Mouse (Mus musculus): ENCODE data around the gene Zbtb20. TPM values are rescaled to one million over a fixed set of nuclear protein-coding genes. Genes with fewer than 3 reads are reported as not detected.
A peak's percentile ranks its signal among the peaks of the same experiment; 100 is the strongest.

Zbtb20 gene
- polyA plus RNA-seq, 1 experiment from 2014 or later, result 47.6 TPM

DNA sequence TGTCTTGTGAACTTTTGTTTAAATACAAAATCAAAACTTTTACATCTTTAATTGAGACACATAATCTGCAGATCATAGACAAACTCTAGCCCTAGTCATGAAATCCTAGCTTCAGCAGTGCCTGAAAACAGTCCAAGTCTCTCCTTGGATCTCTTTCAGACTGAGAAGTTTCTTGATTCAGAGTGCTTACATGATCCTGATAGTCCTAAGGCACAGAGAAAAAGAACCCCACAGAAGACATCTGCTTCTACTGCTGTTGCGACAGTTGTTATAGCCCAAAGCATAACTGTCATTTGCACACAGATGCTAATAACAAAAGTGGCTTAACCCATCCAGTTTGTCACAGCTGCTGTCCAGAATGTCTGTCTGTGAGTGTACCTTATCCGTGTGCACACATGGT is 749.6 kb downstream of the Zbtb20 start:
- Histone ChIP-seq H3K4me3 (no peak overlapping the region), H3K9ac (no peak overlapping the region), H3K4me2 (no peak overlapping the region), H3K36me3 (no peaks in the 10 kb centered on the region), H3K9me3 (replicated peaks) (no peaks in the 10 kb centered on the region), H3K4me1 (replicated peaks) (peaks cover 10% of the 10 kb centered on the region; the same call in 1 of the 2 replicates), H3K27ac (0 out of 2 replicates have a peak overlapping the region, but pooled peaks have one; percentile 38), H3K27me3 (no peaks in the 10 kb centered on the region)
- 54% methylated on average over 2 of the region's 2 CpGs for WGBS
- no peak for ATAC-seq (replicated peaks; ENCODE audit: insufficient number of reproducible peaks, insufficient read depth, low FRiP score, low read depth)

- ATAC-seq (replicated peaks; ENCODE audit: insufficient number of reproducible peaks, insufficient read depth, low FRiP score, low read depth), result no peak
- Histone ChIP-seq H3K9me3 (replicated peaks) (no peaks in the 10 kb centered on the region), H3K36me3 (no peaks in the 10 kb centered on the region), H3K9ac (no peak overlapping the region), H3K27ac (0 out of 2 replicates have a peak overlapping the region, but pooled peaks have one; percentile 38), H3K4me3 (no peak overlapping the region), H3K27me3 (no peaks in the 10 kb centered on the region), H3K4me1 (replicated peaks) (peaks cover 9% of the 10 kb centered on the region; the same call in 1 of the 2 replicates), H3K4me2 (no peak overlapping the region)
- 85% methylated on average over 5 of the region's 5 CpGs for WGBS
These were observed 750.3 kb downstream of the Zbtb20 start for GRCm38 (mm10) chr16:43625956-43626355.

DNA sequence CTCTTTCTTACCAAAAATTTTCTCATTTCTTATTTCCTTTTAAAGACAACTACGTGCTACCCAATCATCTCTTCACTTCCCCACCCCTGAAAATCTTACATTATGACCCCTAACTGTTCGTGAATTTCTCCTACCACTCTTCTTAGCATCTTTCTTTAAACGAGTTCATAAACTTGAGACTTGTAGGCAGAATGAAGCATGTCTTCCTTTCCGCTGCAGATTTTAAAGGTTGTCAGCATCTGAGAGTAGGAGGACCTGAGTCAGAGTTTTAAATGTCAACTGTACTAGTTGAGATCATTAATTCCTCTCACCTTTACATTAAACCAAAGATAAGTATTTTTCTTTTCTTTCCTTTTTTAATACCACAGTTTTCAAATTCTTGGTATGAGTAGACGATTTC is 753.0 kb downstream of the Zbtb20 start:
- H3K9ac ChIP-seq, result no peak overlapping the region
- 79% methylated on average over 5 of the region's 5 CpGs for WGBS
- no peaks in the 10 kb centered on the region for H3K27me3 ChIP-seq
- H3K9me3 ChIP-seq (replicated peaks), result no peaks in the 10 kb centered on the region
- peaks cover 14% of the 10 kb centered on the region for H3K4me1 ChIP-seq (replicated peaks)
- H3K36me3 ChIP-seq, result no peaks in the 10 kb centered on the region
- H3K27ac ChIP-seq, result no peak overlapping the region
- no peak overlapping the region for H3K4me3 ChIP-seq
- no peak for ATAC-seq (replicated peaks; ENCODE audit: insufficient number of reproducible peaks, insufficient read depth, low FRiP score, low read depth)
- no peak overlapping the region for H3K4me2 ChIP-seq

DNA sequence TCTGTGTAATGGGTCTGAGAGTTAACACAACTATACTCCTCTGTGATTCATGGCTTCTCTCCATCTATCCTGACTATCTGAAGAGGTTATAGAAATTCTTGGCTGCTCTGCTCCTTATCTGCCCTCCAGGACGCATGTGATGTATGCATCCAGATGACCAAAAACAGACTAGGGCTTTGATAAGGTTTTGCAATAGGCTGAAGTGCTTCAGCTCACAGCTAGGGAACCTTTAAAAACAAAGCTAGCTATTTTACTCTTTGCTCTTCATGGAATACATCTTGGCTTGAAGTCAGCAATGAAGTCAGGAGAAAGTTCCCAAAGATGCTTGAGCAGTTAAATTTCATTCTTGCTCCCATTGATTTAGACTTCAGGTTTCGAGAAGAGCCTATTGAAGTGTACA is 756.1 kb downstream of the Zbtb20 start:
- Histone ChIP-seq H3K9me3 (replicated peaks) (no peaks in the 10 kb centered on the region), H3K9ac (no peak overlapping the region), H3K4me3 (no peak overlapping the region), H3K27me3 (no peaks in the 10 kb centered on the region), H3K4me2 (no peak overlapping the region), H3K27ac (no peak overlapping the region), H3K36me3 (no peaks in the 10 kb centered on the region), H3K4me1 (replicated peaks) (peaks cover 7% of the 10 kb centered on the region)
- WGBS, result 44% methylated on average over 2 of the region's 2 CpGs
- no peak for ATAC-seq (replicated peaks; ENCODE audit: insufficient number of reproducible peaks, insufficient read depth, low FRiP score, low read depth)

DNA sequence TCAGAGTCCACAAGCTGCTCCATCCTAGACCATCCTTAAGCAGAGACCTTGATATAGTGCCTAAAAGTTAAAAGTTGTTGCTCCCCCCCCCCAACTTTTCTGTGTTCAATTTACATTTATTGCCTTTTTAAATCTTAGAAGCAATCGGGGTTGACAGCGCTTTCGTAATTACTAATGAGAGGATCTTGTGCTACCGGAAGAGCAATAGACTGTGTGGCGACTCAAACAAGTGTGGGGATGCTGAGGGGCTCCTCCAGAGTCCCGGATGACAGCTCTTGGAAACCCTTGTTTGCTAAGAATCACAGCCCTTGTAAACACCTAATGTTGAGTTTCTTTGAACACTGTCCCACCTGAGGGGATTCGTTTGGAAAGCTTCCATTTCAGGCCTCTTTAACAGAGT is 758.4 kb downstream of the Zbtb20 start:
- Histone ChIP-seq H3K9me3 (replicated peaks) (no peaks in the 10 kb centered on the region), H3K4me2 (no peak overlapping the region), H3K4me3 (no peak overlapping the region), H3K36me3 (no peaks in the 10 kb centered on the region), H3K4me1 (replicated peaks) (peaks cover 7% of the 10 kb centered on the region), H3K9ac (no peak overlapping the region), H3K27me3 (no peaks in the 10 kb centered on the region), H3K27ac (no peak overlapping the region)
- ATAC-seq (replicated peaks; ENCODE audit: insufficient number of reproducible peaks, insufficient read depth, low FRiP score, low read depth), result no peak
- 91% methylated on average over 7 of the region's 7 CpGs for WGBS

- no peaks in the 10 kb centered on the region; the same call in 1 of the 2 replicates for H3K4me1 ChIP-seq (replicated peaks)
These were observed 761.6 kb downstream of the Zbtb20 start for GRCm38 (mm10) chr16:43637241-43637640.

DNA sequence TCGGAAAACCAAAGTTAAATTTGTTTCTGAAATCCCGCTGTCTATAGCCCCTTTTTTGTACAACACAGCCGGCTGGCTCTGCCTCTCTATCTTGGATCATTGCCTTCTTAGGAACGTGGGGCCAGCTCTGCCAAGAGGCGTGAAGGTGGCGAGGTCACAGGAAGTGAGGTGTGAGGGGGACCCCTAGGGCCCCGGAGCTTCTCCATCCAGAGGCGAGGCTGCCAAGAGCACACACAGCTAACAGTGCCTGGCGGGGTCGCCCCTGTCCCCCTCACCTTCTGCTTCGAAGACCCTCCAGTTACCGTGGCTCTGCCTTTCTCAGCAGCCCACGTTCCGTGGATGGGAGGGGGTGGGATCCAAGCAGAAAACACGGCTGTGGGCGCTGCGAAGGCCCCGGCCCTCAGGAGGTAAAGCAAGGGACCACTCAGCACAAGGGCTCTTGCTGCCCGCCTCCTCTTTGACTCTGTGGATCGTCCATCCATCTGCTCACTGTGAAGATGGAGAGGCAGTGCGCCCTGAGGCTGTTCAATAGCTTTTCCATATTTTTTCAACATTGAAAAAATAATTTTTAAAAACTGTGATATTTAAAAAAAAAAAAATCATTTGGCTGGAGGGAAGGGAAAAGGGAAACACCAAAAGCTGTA is 762.8 kb downstream of the Zbtb20 start:
- WGBS, result 60% methylated on average over 21 of the region's 21 CpGs

More at GRCm38 (mm10) chr16:43637241-43637640, 761.6 kb downstream of the Zbtb20 start:
- WGBS, result 88% methylated on average over 8 of the region's 8 CpGs
- no peak overlapping the region for H3K4me3 ChIP-seq
- H3K27me3 ChIP-seq, result no peaks in the 10 kb centered on the region
- no peak overlapping the region for H3K27ac ChIP-seq
- ATAC-seq (replicated peaks; ENCODE audit: insufficient number of reproducible peaks, insufficient read depth, low FRiP score, low read depth), result no peak
- H3K9me3 ChIP-seq (replicated peaks), result no peaks in the 10 kb centered on the region
- H3K9ac ChIP-seq, result no peak overlapping the region
- H3K36me3 ChIP-seq, result no peaks in the 10 kb centered on the region
- H3K4me2 ChIP-seq, result no peak overlapping the region

GRCm38 (mm10) chr16:43641230-43641629 is 765.5 kb downstream of the Zbtb20 start:
- Histone ChIP-seq H3K4me3 (no peak overlapping the region), H3K27me3 (no peaks in the 10 kb centered on the region), H3K4me2 (no peak overlapping the region), H3K9ac (no peak overlapping the region), H3K27ac (no peak overlapping the region), H3K36me3 (no peaks in the 10 kb centered on the region), H3K4me1 (replicated peaks) (no peaks in the 10 kb centered on the region; the same call in none of the 2 replicates), H3K9me3 (replicated peaks) (no peaks in the 10 kb centered on the region)
- ATAC-seq (replicated peaks; ENCODE audit: insufficient number of reproducible peaks, insufficient read depth, low FRiP score, low read depth), result no peak
- WGBS, result 59% methylated on average over 8 of the region's 8 CpGs

More for the DNA sequence above, 762.8 kb downstream of the Zbtb20 start:
- H3K9ac ChIP-seq, result no peak overlapping the region
- no peak overlapping the region for H3K4me3 ChIP-seq
- no peak overlapping the region for H3K27ac ChIP-seq
- no peaks in the 10 kb centered on the region for H3K36me3 ChIP-seq
- H3K9me3 ChIP-seq (replicated peaks), result no peaks in the 10 kb centered on the region
- ATAC-seq (replicated peaks; ENCODE audit: insufficient number of reproducible peaks, insufficient read depth, low FRiP score, low read depth), result no peak
- no peaks in the 10 kb centered on the region; the same call in 1 of the 2 replicates for H3K4me1 ChIP-seq (replicated peaks)
- no peaks in the 10 kb centered on the region for H3K27me3 ChIP-seq
- H3K4me2 ChIP-seq, result peak overlapping the region; percentile 9; the same call in 1 of the 2 replicates

DNA sequence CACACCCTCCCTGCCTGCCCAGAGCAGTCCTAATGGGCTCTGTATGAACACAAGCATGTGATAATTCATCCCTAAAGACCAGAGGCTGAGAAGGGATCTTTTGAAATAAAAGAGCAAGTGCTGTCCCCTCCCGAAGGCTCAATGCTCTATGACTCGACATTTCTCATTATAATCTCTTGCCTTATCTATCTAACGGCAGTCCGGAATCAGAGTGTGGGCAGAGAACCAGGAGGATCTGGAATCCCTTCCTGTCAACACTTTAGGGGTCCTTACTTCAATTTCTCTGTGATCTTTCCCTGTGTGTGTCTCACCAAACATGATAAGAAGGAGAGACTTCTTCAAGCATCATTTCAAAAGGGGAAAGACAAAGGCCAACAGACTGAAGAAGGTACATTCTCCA is 770.2 kb downstream of the Zbtb20 start:
- Histone ChIP-seq H3K27me3 (no peaks in the 10 kb centered on the region), H3K4me1 (replicated peaks) (no peaks in the 10 kb centered on the region; the same call in 1 of the 2 replicates), H3K36me3 (no peaks in the 10 kb centered on the region), H3K4me2 (no peak overlapping the region), H3K9ac (no peak overlapping the region), H3K9me3 (replicated peaks) (no peaks in the 10 kb centered on the region), H3K4me3 (no peak overlapping the region), H3K27ac (no peak overlapping the region)
- no peak for ATAC-seq (replicated peaks; ENCODE audit: insufficient number of reproducible peaks, insufficient read depth, low FRiP score, low read depth)
- 16% methylated on average over 4 of the region's 4 CpGs for WGBS

- Histone ChIP-seq H3K4me1 (replicated peaks) (no peaks in the 10 kb centered on the region; the same call in 1 of the 2 replicates), H3K27ac (no peak overlapping the region), H3K4me3 (no peak overlapping the region), H3K27me3 (no peaks in the 10 kb centered on the region), H3K4me2 (no peak overlapping the region), H3K36me3 (no peaks in the 10 kb centered on the region), H3K9ac (no peak overlapping the region), H3K9me3 (replicated peaks) (no peaks in the 10 kb centered on the region)
- 84% methylated on average over 3 of the region's 3 CpGs for WGBS
- ATAC-seq (replicated peaks; ENCODE audit: insufficient number of reproducible peaks, insufficient read depth, low FRiP score, low read depth), result no peak
These were observed 771.3 kb downstream of the Zbtb20 start for GRCm38 (mm10) chr16:43646943-43647342.

DNA sequence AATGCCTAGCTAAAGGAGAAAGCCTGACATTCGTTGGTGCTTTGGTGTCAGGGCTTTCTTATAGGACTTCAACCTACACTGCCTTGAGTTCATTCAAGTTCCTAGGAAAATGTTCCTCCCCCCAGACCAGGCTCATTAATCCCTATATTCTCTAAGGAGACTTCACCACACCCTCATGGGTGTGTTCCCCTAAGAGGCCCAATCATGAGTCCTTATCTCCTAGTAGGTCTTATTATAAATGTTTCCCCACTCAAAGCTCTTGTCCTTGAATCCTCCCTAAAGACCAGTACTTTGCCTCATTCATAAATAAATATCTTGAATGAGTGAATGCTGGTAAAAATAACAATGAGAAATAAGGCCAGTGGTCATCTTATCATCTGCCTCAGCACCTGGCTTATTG is 772.0 kb downstream of the Zbtb20 start:
- Histone ChIP-seq H3K4me2 (no peak overlapping the region), H3K4me3 (no peak overlapping the region), H3K9ac (no peak overlapping the region), H3K9me3 (replicated peaks) (no peaks in the 10 kb centered on the region), H3K27me3 (no peaks in the 10 kb centered on the region), H3K27ac (no peak overlapping the region), H3K4me1 (replicated peaks) (no peaks in the 10 kb centered on the region; the same call in 1 of the 2 replicates), H3K36me3 (no peaks in the 10 kb centered on the region)
- WGBS, result 78% methylated on average over 1 of the region's 1 CpGs
- no peak for ATAC-seq (replicated peaks; ENCODE audit: insufficient number of reproducible peaks, insufficient read depth, low FRiP score, low read depth)

Measured in heart, embryonic 15.5 days (tissue).